Mouse (Mus musculus) cerebellum, postnatal 4 days (tissue): ENCODE data around the gene Olfr153.
"Not testable (repeated sequence)": the region's sequence is repeated elsewhere in the genome, so short reads cannot be mapped to it uniquely, and the experiment has no call there.

Experiments
- DNase-seq, 2 experiments: peaks; one replicate each; pipeline ENCODE4 v3.0.0; 2022; ENCODE audit warnings: low spot score in 2 of 2, mixed read lengths in 1 of 2

Gene Olfr153

GRCm38 (mm10) chr2:87531496-87531895, at the start of gene Olfr153:
TSS of gene Olfr153 (plus strand) at chr2:87531796.
- no peak for DNase-seq

GRCm38 (mm10) chr2:87482276-87482675, 49.3 kb upstream of the Olfr153 start:
- DNase-seq = no peak

GRCm38 (mm10) chr2:87496993-87497392, 34.6 kb upstream of the Olfr153 start, which contains the start of gene Pramel7:
TSS of gene Pramel7 (minus strand) at chr2:87497093.
- DNase-seq = not testable (repeated sequence)

- DNase-seq = no peak
These were observed 25.3 kb upstream of the Olfr153 start, which contains the start of gene Pramel6 for GRCm38 (mm10) chr2:87506265-87506664. TSS of gene Pramel6 (plus strand) at chr2:87506565.

GRCm38 (mm10) chr2:87515046-87515445, 16.6 kb upstream of the Olfr153 start:
- DNase-seq = no peak

GRCm38 (mm10) chr2:87515457-87516060, 16.0 kb upstream of the Olfr153 start:
- DNase-seq = no peak

GRCm38 (mm10) chr2:87516581-87516980, 15.0 kb upstream of the Olfr153 start:
- no peak for DNase-seq

GRCm38 (mm10) chr2:87520651-87521050, 10.9 kb upstream of the Olfr153 start:
- no peak for DNase-seq

GRCm38 (mm10) chr2:87525899-87526616, 5.5 kb upstream of the Olfr153 start:
- not testable (repeated sequence) for DNase-seq

GRCm38 (mm10) chr2:87534826-87535225, 3.2 kb downstream of the Olfr153 start:
- no peak for DNase-seq

GRCm38 (mm10) chr2:87545442-87545841, 13.8 kb downstream of the Olfr153 start, which contains the start of gene Olfr1128:
TSS of gene Olfr1128 (minus strand) at chr2:87545542.
- DNase-seq = no peak

- not testable (repeated sequence) for DNase-seq
These were observed 42.0 kb downstream of the Olfr153 start, which contains the start of gene Olfr1129 for GRCm38 (mm10) chr2:87573602-87574001. TSS of gene Olfr1129 (plus strand) at chr2:87573902.
